Mouse (Mus musculus) heart, adult 8-10 months (tissue): ENCODE data around the gene 6430548M08Rik. TPM values are rescaled to one million over a fixed set of nuclear protein-coding genes. Genes with fewer than 3 reads are reported as not detected.

Experiments
- DNase-seq: peaks from one replicate; pipeline ENCODE4 v3.0.0; 2022; ENCODE audit warnings: low spot score
- total RNA-seq, 4 experiments: library from RNA; stranded (reverse); gene quantifications; 2 replicates each; pipeline ENCODE4 v1.2.4; 2022

The 6430548M08Rik gene
- total RNA-seq, 4 experiments from 2014 or later: 17.5 to 27.7 (median 22.0) TPM

GRCm38 (mm10) chr8:120140769-120141168, 26.8 kb downstream of the 6430548M08Rik start:
- no peak for DNase-seq

GRCm38 (mm10) chr8:120143911-120144651, 30.1 kb downstream of the 6430548M08Rik start:
- DNase-seq: no peak

GRCm38 (mm10) chr8:120144652-120145301, 30.8 kb downstream of the 6430548M08Rik start:
- DNase-seq: no peak

- DNase-seq: no peak
Measured at GRCm38 (mm10) chr8:120146051-120146450, 32.1 kb downstream of the 6430548M08Rik start.

- no peak for DNase-seq
Measured at GRCm38 (mm10) chr8:120150028-120150427, 36.1 kb downstream of the 6430548M08Rik start.

GRCm38 (mm10) chr8:120151151-120151550, 37.2 kb downstream of the 6430548M08Rik start:
- no peak for DNase-seq

- no peak for DNase-seq
Measured at GRCm38 (mm10) chr8:120152636-120153035, 38.7 kb downstream of the 6430548M08Rik start.

GRCm38 (mm10) chr8:120160366-120160765, 46.4 kb downstream of the 6430548M08Rik start:
- DNase-seq: no peak

- no peak for DNase-seq
Measured at GRCm38 (mm10) chr8:120161658-120162403, 47.9 kb downstream of the 6430548M08Rik start.

- no peak for DNase-seq
Measured at GRCm38 (mm10) chr8:120162404-120162752, 48.4 kb downstream of the 6430548M08Rik start.

- DNase-seq: no peak
Measured at GRCm38 (mm10) chr8:120163376-120163775, 49.4 kb downstream of the 6430548M08Rik start.

- DNase-seq: no peak
Measured at GRCm38 (mm10) chr8:120164026-120164425, 50.1 kb downstream of the 6430548M08Rik start.

GRCm38 (mm10) chr8:120167136-120167535, 53.2 kb downstream of the 6430548M08Rik start:
- no peak for DNase-seq

GRCm38 (mm10) chr8:120167821-120168220, 53.9 kb downstream of the 6430548M08Rik start:
- no peak for DNase-seq

- no peak for DNase-seq
Measured at GRCm38 (mm10) chr8:120169119-120169518, 55.2 kb downstream of the 6430548M08Rik start.

- no peak for DNase-seq
Measured at GRCm38 (mm10) chr8:120173195-120173594, 59.2 kb downstream of the 6430548M08Rik start.

- no peak for DNase-seq
Measured at GRCm38 (mm10) chr8:120174606-120175005, 60.7 kb downstream of the 6430548M08Rik start.

- DNase-seq: no peak
Measured at GRCm38 (mm10) chr8:120176605-120177004, 62.7 kb downstream of the 6430548M08Rik start.

GRCm38 (mm10) chr8:120177318-120178123, 63.6 kb downstream of the 6430548M08Rik start, which contains the start of gene Fam92b:
Gene Fam92b (minus strand): TSS chr8:120177466.
- DNase-seq: no peak

- no peak for DNase-seq
Measured at GRCm38 (mm10) chr8:120178124-120178514, 64.2 kb downstream of the 6430548M08Rik start.

GRCm38 (mm10) chr8:120179027-120179431, 65.1 kb downstream of the 6430548M08Rik start:
- DNase-seq: peak; percentile 92
